Mouse (Mus musculus) midbrain, embryonic 14.5 days (tissue): ENCODE results near the gene Mgat4a. TPM values are rescaled to one million over a fixed set of nuclear protein-coding genes. Genes with fewer than 3 reads are reported as not detected.
"Not testable (repeated sequence)": the region's sequence is repeated elsewhere in the genome, so short reads cannot be mapped to it uniquely, and the experiment has no call there.

ENCODE experiments used
- ATAC-seq: fragments of 200-750 bp; cut with Nextera tagmentation; 2 replicates; pipeline ENCODE4 v1.8.0; 2017; ENCODE audit warnings: moderate number of reproducible peaks, moderate library complexity; ENCODE audit not compliant: low FRiP score, low TSS enrichment
- DNase-seq: peaks from one replicate; pipeline ENCODE4 v3.0.0-alpha.2; 2015
- H3K27ac ChIP-seq: fragments of 300-500 bp; sonication (generic); replicated peaks from 2 replicates; pipeline ENCODE4 v1.5.1; 2014; ENCODE audit warnings: mild to moderate bottlenecking, low read depth, low read length, moderate library complexity
- H3K27me3 ChIP-seq: fragments of 300-500 bp; sonication (generic); 2 replicates; pipeline ENCODE4 v1.6.1; 2014; ENCODE audit warnings: low read length, control low read depth, mixed read lengths; ENCODE audit not compliant: control insufficient read depth, insufficient read depth
- H3K36me3 ChIP-seq: fragments of 300-500 bp; sonication (generic); 2 replicates; pipeline ENCODE4 v1.6.1; 2014; ENCODE audit warnings: low read length, control low read depth; ENCODE audit not compliant: control insufficient read depth, insufficient read depth
- H3K4me1 ChIP-seq: fragments of 300-500 bp; sonication (generic); 2 replicates; pipeline ENCODE4 v1.6.1; 2014; ENCODE audit warnings: mild to moderate bottlenecking, antibody characterized with exemption, low read length, control low read depth; ENCODE audit not compliant: control insufficient read depth, insufficient read depth
- H3K4me2 ChIP-seq: fragments of 300-500 bp; sonication (generic); 2 replicates; pipeline ENCODE4 v1.6.1; 2014; ENCODE audit warnings: mild to moderate bottlenecking, low read length, moderate library complexity
- H3K4me3 ChIP-seq: fragments of 300-500 bp; sonication (generic); replicated peaks from 2 replicates; pipeline ENCODE4 v1.5.1; 2014; ENCODE audit warnings: low read depth, low read length
- H3K9ac ChIP-seq: fragments of 300-500 bp; sonication (generic); replicated peaks from 2 replicates; pipeline ENCODE4 v1.6.1; 2014; ENCODE audit warnings: mild to moderate bottlenecking, low read length, moderate library complexity
- H3K9me3 ChIP-seq: fragments of 300-500 bp; sonication (generic); 2 replicates; pipeline ENCODE4 v1.6.1; 2016; ENCODE audit warnings: low read length, control low read depth, mixed read lengths; ENCODE audit not compliant: control insufficient read depth
- WGBS: fragments of 180-500 bp; shearing (Covaris S2); extraction: QIAGEN DNeasy Blood & Tissue Kit; methylation state at CpG from one replicate; pipeline ENCODE4 v1.1.7; 2014; 5-methylcytosine and 5-hydroxymethylcytosine counted together
- polyA plus RNA-seq: library from polyadenylated mRNA; unstranded; fragments of >200 nt; fragmentation: Nextera tagmentation; extraction: Ambion mirVana; gene quantifications from 2 replicates; pipeline ENCODE4 v1.2.1, GENCODE M21; 2014

Gene Mgat4a
- polyA plus RNA-seq, 1 experiment from 2014 or later = 11.6 TPM

DNA sequence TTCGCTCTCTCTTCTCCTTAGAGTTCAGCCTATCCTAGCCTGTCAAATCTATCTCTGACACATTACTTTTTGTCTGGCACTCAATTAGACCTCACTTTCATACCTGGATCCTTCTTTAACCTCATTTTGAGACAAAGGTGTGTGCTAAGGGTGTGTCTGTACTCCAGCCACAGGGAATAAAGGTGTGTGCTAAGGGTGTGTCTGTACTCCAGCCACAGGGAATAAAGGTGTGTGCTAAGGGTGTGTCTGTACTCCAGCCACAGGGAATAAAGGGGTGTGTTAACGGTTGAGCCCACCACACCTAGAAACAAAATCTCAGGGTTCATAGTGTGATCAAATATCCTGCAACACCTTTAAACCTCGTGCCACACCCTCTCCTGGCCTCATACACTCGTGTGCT is 16.7 kb downstream of the Mgat4a start:
- DNase-seq, H3K9me3 ChIP-seq, H3K36me3 ChIP-seq, H3K4me1 ChIP-seq, H3K27me3 ChIP-seq, H3K4me2 ChIP-seq, H3K27ac ChIP-seq, H3K9ac ChIP-seq, H3K4me3 ChIP-seq, ATAC-seq: not testable (repeated sequence)
- 89% methylated on average over 4 of the region's 4 CpGs for WGBS

DNA sequence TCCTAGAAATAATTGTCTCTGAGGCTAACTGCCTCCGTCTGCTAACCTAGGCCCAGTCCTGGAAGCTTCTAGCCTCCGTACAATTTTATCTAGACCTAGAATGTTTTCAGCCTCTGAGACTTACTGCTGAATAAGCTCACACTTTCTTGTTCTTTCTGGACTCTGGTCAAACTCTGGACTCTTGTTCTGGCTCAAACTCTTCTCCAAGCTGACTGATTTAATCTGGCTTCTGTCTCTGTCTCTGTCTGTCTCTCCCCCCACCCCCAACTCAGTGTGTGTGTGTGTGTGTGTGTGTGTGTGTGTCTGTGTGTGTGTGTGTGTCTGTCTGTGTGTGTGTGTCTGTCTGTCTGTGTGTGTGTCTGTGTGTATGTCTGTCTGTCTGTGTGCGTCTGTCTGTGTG is 17.3 kb downstream of the Mgat4a start:
- 93% methylated on average over 3 of the region's 3 CpGs for WGBS

DNA sequence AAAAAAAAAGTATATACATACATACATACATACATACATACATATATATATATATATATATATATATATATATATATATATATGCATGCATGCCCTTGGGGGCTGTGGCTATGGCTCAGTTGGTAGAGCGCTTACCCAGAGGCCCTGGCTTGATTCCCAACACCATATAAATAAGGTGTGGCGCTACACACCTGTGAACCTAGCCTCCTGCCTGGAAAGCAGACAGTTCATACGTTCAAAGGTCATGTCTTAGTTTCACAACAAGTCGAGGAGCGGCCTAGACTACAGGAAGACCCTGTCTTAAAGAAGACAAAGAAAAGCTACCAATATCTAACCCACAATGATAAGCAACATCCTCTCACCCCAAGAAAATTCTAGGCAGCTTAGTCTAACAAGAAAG is 18.7 kb downstream of the Mgat4a start:
- no peaks in the 10 kb centered on the region for H3K36me3 ChIP-seq
- no peak overlapping the region for H3K4me2 ChIP-seq
- no peaks in the 10 kb centered on the region for H3K9me3 ChIP-seq
- no peak overlapping the region for H3K4me3 ChIP-seq
- H3K9ac ChIP-seq = no peak overlapping the region
- ATAC-seq = no peak
- H3K4me1 ChIP-seq = no peaks in the 10 kb centered on the region
- 92% methylated on average over 5 of the region's 5 CpGs for WGBS
- DNase-seq = no peak
- H3K27ac ChIP-seq = no peak overlapping the region
- no peaks in the 10 kb centered on the region for H3K27me3 ChIP-seq

More for the DNA sequence above, 17.3 kb downstream of the Mgat4a start:
- not testable (repeated sequence) for H3K9ac ChIP-seq, H3K27me3 ChIP-seq, DNase-seq, H3K4me1 ChIP-seq, H3K36me3 ChIP-seq, H3K9me3 ChIP-seq, H3K4me2 ChIP-seq, H3K27ac ChIP-seq, ATAC-seq, H3K4me3 ChIP-seq

DNA sequence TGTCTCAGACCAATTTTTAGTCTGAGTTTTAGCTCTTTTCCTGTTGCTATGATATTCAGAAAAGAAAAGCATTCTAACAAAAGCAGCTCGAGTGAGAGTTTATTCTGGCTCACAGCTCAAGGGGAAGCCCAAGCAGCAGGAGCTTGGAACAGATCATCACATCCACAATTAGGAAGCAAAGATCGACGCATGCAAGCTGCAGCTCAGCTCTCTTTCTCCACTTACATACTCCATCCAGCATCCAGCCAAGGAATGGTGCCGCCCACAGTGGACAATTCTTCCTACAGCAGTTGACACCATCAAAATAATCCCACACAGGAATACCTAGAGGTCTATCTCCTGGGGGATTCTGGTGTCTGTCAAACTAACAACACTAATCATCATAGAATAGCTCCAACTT is 22.0 kb downstream of the Mgat4a start:
- Histone ChIP-seq H3K4me2 (no peak overlapping the region), H3K4me3 (no peak overlapping the region), H3K36me3 (no peaks in the 10 kb centered on the region), H3K27me3 (no peaks in the 10 kb centered on the region), H3K27ac (no peak overlapping the region), H3K4me1 (0 out of 2 replicates have a peak, but pooled peaks cover 4% of the 10 kb centered on the region), H3K9ac (no peak overlapping the region), H3K9me3 (no peaks in the 10 kb centered on the region)
- no peak for ATAC-seq
- WGBS = 89% methylated on average over 4 of the region's 4 CpGs
- DNase-seq = no peak

DNA sequence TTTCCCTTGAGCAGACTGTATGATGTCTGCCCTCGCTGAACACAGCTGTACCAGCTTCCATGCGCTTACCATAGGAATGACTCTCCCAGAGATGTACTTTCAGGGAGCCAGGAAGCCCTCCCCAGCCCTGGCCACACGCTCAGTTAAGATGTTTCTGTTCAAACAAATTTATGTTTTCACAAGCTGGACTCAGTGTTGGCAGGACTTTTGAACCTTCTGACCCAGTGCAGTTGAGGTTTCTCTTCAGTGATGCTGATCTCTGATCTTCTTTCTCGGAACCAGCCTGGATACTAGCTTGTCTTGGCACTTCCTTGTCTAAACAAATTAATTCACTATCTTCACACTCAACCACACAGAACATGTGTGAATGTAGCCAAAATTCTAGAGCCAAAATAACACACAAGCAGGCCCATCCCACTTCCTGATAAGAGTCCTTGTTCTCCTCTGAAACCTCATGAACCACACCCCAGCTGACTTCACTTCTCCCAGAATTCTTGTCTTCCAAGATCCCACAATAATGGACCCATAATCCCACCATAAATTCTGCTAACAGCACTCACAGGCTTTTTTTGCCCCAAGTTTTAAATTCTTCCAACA is 22.6 kb downstream of the Mgat4a start:
- ATAC-seq = no peak
- Histone ChIP-seq H3K4me2 (no peak overlapping the region), H3K27ac (no peak overlapping the region), H3K4me3 (no peak overlapping the region), H3K4me1 (0 out of 2 replicates have a peak, but pooled peaks cover 4% of the 10 kb centered on the region), H3K36me3 (no peaks in the 10 kb centered on the region), H3K27me3 (no peaks in the 10 kb centered on the region), H3K9me3 (no peaks in the 10 kb centered on the region), H3K9ac (no peak overlapping the region)
- WGBS = 90% methylated on average over 4 of the region's 4 CpGs
- no peak for DNase-seq

DNA sequence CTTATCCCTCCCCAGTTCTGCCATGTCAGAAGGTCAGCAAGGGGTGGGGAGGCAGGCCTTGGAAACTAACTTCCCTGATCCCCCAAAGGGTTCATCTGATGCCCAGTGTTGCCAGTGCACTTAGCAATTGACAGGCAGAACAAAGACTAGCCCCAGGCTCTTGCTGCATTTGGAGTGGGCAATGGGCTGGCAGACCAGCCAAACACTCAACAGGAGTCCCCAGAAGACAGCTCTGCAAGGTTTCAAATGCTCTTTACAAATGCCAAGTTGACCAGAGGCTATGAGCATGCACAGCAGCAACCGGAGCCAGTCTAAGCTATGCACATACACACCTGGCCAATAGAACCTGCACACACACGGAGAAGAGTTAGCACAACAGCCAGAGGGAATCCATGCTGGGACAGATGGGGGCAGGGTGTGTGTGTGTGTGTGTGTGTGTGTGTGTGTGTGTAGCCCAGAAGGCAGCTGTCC is 27.8 kb downstream of the Mgat4a start:
- H3K27me3 ChIP-seq = no peaks in the 10 kb centered on the region
- ATAC-seq = no peak
- peak overlapping the region; percentile 66 for H3K27ac ChIP-seq
- no peaks in the 10 kb centered on the region for H3K9me3 ChIP-seq
- WGBS = 63% methylated on average over 2 of the region's 2 CpGs
- H3K4me2 ChIP-seq = no peak overlapping the region
- no peak overlapping the region for H3K9ac ChIP-seq
- DNase-seq = peak; percentile 51
- peaks cover 24% of the 10 kb centered on the region for H3K4me1 ChIP-seq
- no peaks in the 10 kb centered on the region for H3K36me3 ChIP-seq
- H3K4me3 ChIP-seq = no peak overlapping the region

DNA sequence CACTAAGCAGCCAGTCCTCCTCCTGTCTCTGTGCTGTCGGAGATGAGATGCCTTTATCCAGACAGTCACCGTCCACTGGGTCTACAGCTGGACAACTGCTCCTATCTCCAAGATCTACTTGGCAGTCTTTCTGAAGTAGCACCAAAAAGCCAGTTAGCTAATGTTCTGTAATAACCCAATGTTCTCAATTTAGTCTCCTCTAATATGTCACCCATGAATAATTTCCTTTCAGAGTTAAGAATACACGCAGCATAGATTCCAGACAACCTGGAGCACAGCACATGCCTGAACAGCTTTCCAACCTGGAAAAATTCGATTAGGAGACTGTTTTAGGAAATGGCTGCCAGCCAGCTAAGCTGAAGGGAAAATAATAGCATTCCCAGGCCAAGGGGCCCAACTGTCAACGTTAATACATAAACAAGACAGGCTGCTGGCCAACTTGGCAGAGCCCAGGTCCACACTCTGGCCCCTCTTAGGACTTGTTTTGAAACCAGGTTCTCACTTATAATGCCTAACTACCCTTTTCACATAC is 28.6 kb downstream of the Mgat4a start:
- no peak overlapping the region for H3K4me3 ChIP-seq
- 31% methylated on average over 5 of the region's 5 CpGs for WGBS
- peak overlapping the region; percentile 66 for H3K27ac ChIP-seq
- no peak overlapping the region for H3K4me2 ChIP-seq
- H3K4me1 ChIP-seq = peaks cover 24% of the 10 kb centered on the region
- no peaks in the 10 kb centered on the region for H3K9me3 ChIP-seq
- no peaks in the 10 kb centered on the region for H3K27me3 ChIP-seq
- no peak for ATAC-seq
- 0 out of 2 replicates have a peak overlapping the region, but pooled peaks have one; percentile 3 for H3K9ac ChIP-seq
- peak; percentile 70 for DNase-seq
- H3K36me3 ChIP-seq = no peaks in the 10 kb centered on the region

DNA sequence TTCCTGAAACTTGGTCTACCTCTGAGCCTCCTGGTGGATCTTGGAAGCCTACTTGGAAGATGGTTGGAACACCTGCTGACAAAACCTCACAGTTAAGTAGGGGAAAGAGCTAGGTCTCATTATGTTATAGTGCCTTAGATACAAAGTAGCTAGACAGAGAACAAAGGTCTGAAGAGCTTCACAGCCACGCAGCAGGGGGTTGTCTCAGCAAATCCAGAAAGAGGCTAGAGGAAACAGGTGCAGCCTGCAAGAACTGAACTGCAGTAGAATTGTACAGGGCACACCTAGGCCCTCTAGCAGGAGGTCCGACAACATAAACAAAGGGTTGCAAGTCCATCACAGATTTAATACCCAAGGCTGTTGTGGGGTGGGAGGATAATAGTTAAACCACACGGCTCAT is 30.6 kb downstream of the Mgat4a start:
- H3K4me1 ChIP-seq = peaks cover 20% of the 10 kb centered on the region
- ATAC-seq = no peak
- 74% methylated on average over 3 of the region's 3 CpGs for WGBS
- H3K4me3 ChIP-seq = no peak overlapping the region
- H3K27me3 ChIP-seq = no peaks in the 10 kb centered on the region
- no peak overlapping the region for H3K27ac ChIP-seq
- no peak for DNase-seq
- no peak overlapping the region for H3K9ac ChIP-seq
- H3K9me3 ChIP-seq = peaks cover 7% of the 10 kb centered on the region; the same call in 1 of the 2 replicates
- H3K36me3 ChIP-seq = no peaks in the 10 kb centered on the region
- no peak overlapping the region for H3K4me2 ChIP-seq

DNA sequence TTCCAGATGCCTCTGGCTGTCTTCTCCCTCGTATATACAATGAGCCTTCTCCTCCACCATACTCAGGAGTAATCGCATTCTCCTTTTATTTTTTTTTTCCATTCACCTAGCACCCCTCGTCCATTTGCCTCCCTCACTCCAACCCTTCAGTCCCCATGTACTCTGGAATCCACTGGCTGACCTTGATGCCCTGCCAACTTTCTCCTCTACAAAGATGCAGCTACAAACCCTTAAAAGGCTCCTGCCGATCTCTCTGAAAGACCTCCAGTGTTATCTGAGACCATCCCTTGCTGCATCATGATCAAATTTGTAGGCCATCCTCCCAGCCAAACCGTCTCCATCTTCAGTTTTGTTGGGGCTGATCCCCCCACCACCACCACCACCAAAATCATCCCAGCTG is 31.4 kb downstream of the Mgat4a start:
- no peak overlapping the region for H3K4me3 ChIP-seq
- 89% methylated on average over 5 of the region's 5 CpGs for WGBS
- ATAC-seq = no peak

More for the DNA sequence above, 31.4 kb downstream of the Mgat4a start:
- no peak overlapping the region for H3K9ac ChIP-seq
- H3K4me2 ChIP-seq = no peak overlapping the region
- H3K9me3 ChIP-seq = peaks cover 7% of the 10 kb centered on the region; the same call in 1 of the 2 replicates
- DNase-seq = no peak
- H3K27ac ChIP-seq = no peak overlapping the region
- H3K27me3 ChIP-seq = no peaks in the 10 kb centered on the region
- H3K4me1 ChIP-seq = peaks cover 20% of the 10 kb centered on the region
- no peaks in the 10 kb centered on the region for H3K36me3 ChIP-seq
